Mouse (Mus musculus) stomach, embryonic 15.5 days (tissue): ENCODE results near the gene 4930558K02Rik. TPM values are rescaled to one million over a fixed set of nuclear protein-coding genes. Genes with fewer than 3 reads are reported as not detected.

ENCODE experiments used
- polyA plus RNA-seq: library from polyadenylated mRNA; unstranded; fragments of >200 nt; fragmentation: Nextera tagmentation; extraction: Ambion mirVana; gene quantifications from 2 replicates; pipeline ENCODE4 v1.2.1, GENCODE M21; 2015

The 4930558K02Rik gene
- polyA plus RNA-seq, 1 experiment from 2014 or later, result not detected

Other genes with a start within 250 kb of the 4930558K02Rik start
- gene Fasl, start 191.1 kb downstream of the 4930558K02Rik start, polyA plus RNA-seq, result not detected in 2 replicates
- gene Suco, start 103.0 kb downstream of the 4930558K02Rik start, polyA plus RNA-seq, result 19.2 and 19.3 TPM in 2 replicates
- gene Pigc, start 10.4 kb downstream of the 4930558K02Rik start, polyA plus RNA-seq, result 32.5 and 35.8 TPM in 2 replicates